Mouse (Mus musculus): ENCODE data around the gene Sap30bp.

- no peak for TF ChIP-seq MXI1 (IDR thresholded peaks at IDR 0.05; ENCODE audit: low read depth, low read length)
- no peak for TF ChIP-seq JUND (IDR thresholded peaks at IDR 0.05; ENCODE audit: low read depth, low read length)
- TF ChIP-seq CTCF (IDR thresholded peaks at IDR 0.05 in 2 of 3, conservative IDR thresholded peaks at IDR 0.05 in 1 of 3; ENCODE audit: control insufficient read depth in 1 of 3, insufficient read depth in 1 of 3, low read depth in 2 of 3, low read length in 3 of 3, poor library complexity in 1 of 3, severe bottlenecking in 1 of 3), result no peak
- TF ChIP-seq MAFK (IDR thresholded peaks at IDR 0.05; ENCODE audit: borderline replicate concordance, low read depth, low read length), result no peak
These were observed 4.1 kb upstream of the Sap30bp start for GRCm38 (mm10) chr11:115929031-115929430.

All from MEL (cell line).